8 mouse cellular contexts compared by ENCODE assay signal in the genomic region with DNA sequence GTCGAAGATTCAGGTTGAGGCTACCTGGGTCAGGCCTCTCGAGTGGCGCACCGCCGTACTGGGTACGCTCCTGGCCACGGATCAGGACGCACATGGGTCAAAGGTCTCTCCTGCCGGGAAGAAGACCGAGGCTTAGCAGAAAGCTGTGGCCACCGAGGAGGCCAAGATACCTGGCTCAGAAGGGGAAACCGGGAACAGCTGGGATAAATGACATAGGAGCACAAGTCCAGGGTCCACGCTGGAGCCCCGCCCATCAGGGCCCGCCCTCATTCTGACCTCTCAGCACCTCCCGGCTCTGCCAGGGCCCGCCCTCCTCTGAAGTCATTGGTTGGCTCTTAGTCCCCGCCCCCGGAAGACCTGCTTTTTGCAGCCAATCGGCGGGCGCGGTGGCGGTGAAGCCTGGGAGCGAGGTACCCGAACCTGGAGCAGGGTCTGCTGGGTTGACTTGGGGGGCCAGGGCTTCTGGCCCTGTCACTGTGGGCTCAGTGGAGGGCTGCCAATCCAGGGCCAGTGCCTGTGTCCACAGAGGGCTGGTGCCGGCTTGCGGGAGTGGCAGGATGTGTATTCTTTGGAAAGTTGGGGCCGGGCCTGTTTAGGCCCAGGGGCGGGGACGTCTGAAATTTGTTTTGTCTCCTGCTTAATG. TPM values are rescaled to one million over a fixed set of nuclear protein-coding genes. Genes with fewer than 3 reads are reported as not detected.
DNase-seq lines count a peak whose midpoint lies in the region; ATAC-seq and TF ChIP-seq lines count a peak whose summit lies in the region.

A gene (plus strand): TSS at position 325 of the 643 bp plus-strand sequence.

- H3K36me3 ChIP-seq in forebrain, embryonic 10.5 days (replicated peaks) = peaks cover 16% of the 10 kb centered on the region
- peaks cover 19% of the 10 kb centered on the region; the same call in 1 of the 2 replicates for H3K36me3 ChIP-seq in heart, embryonic 15.5 days
- no peaks in the 10 kb centered on the region for H3K36me3 ChIP-seq in liver, embryonic 14.5 days (replicated peaks; ENCODE audit: control insufficient read depth, insufficient read depth, low read depth)
- peaks cover 2% of the 10 kb centered on the region; the same call in 1 of the 2 replicates for H3K36me3 ChIP-seq in neural tube, embryonic 11.5 days (ENCODE audit: control insufficient read depth, insufficient read depth, low read length)
- H3K36me3 ChIP-seq in stomach, postnatal 0 days (ENCODE audit: control insufficient read depth, insufficient read depth, low read length) = no peaks in the 10 kb centered on the region; the same call in 1 of the 2 replicates

- peak within 1 kb of the TSS; percentile 78 for H3K4me3 ChIP-seq in forebrain, embryonic 10.5 days
- H3K4me3 ChIP-seq in heart, embryonic 15.5 days = peak within 1 kb of the TSS; percentile 76
- peak within 1 kb of the TSS; percentile 82 to 98 for H3K4me3 ChIP-seq in liver, embryonic 14.5 days (ENCODE audit: insufficient read depth in 1 of 2, low read depth in 2 of 2, low read length in 2 of 2)
- H3K4me3 ChIP-seq in neural tube, embryonic 11.5 days (ENCODE audit: low read depth, low read length) = peak within 1 kb of the TSS; percentile 79
- peak within 1 kb of the TSS; percentile 74 for H3K4me3 ChIP-seq in stomach, postnatal 0 days (ENCODE audit: low read depth, low read length)

- peak within 1 kb of the TSS; percentile 85 for H3K27ac ChIP-seq in forebrain, embryonic 10.5 days
- peak within 1 kb of the TSS; percentile 35; the same call in 1 of the 2 replicates for H3K27ac ChIP-seq in heart, embryonic 15.5 days
- no peak within 1 kb of the TSS for H3K27ac ChIP-seq in liver, embryonic 14.5 days
- no peak within 1 kb of the TSS for H3K27ac ChIP-seq in neural tube, embryonic 11.5 days (ENCODE audit: low read depth, low read length)
- H3K27ac ChIP-seq in stomach, postnatal 0 days (replicated peaks) = peak within 1 kb of the TSS; percentile 78

- TF ChIP-seq CTCF in liver, embryonic 14.5 days (IDR thresholded peaks at IDR 0.05; ENCODE audit: low read depth) = no peak
- TF ChIP-seq CTCF in stomach, postnatal 0 days (IDR thresholded peaks at IDR 0.05; ENCODE audit: low read depth) = no peak

- peak within 1 kb of the TSS; percentile 75 for H3K9ac ChIP-seq in heart, embryonic 15.5 days
- peak within 1 kb of the TSS; percentile 76 for H3K9ac ChIP-seq in liver, embryonic 14.5 days (replicated peaks)
- peak within 1 kb of the TSS; percentile 79 for H3K9ac ChIP-seq in neural tube, embryonic 11.5 days (ENCODE audit: low read length)
- peak within 1 kb of the TSS; percentile 85 for H3K9ac ChIP-seq in stomach, postnatal 0 days (ENCODE audit: low read length)

- H3K4me1 ChIP-seq in forebrain, embryonic 10.5 days = peaks cover 18% of the 10 kb centered on the region
- H3K4me1 ChIP-seq in heart, embryonic 15.5 days (replicated peaks) = peaks cover 18% of the 10 kb centered on the region
- H3K4me1 ChIP-seq in liver, embryonic 14.5 days (replicated peaks; ENCODE audit: control insufficient read depth in 2 of 2, insufficient read depth in 2 of 2, low read length in 1 of 2) = peaks cover 5 to 8% of the 10 kb centered on the region in 2 experiments
- 0 out of 2 replicates have a peak, but pooled peaks cover 4% of the 10 kb centered on the region for H3K4me1 ChIP-seq in neural tube, embryonic 11.5 days (ENCODE audit: control insufficient read depth, insufficient read depth, low read length)
- H3K4me1 ChIP-seq in stomach, postnatal 0 days (replicated peaks; ENCODE audit: control insufficient read depth, insufficient read depth) = 0 out of 2 replicates have a peak, but pooled peaks cover 6% of the 10 kb centered on the region

- WGBS in forebrain, embryonic 10.5 days = 5% methylated on average over 31 of the region's 31 CpGs
- 5% methylated on average over 31 of the region's 31 CpGs for WGBS in heart, embryonic 15.5 days
- WGBS in liver, embryonic 14.5 days (ENCODE audit: insufficient replicate concordance) = 4% methylated on average over 31 of the region's 31 CpGs
- 5% methylated on average over 28 of the region's 31 CpGs for WGBS in neural tube, embryonic 11.5 days
- WGBS in stomach, postnatal 0 days = 1% methylated on average over 31 of the region's 31 CpGs

- peak within 1 kb of the TSS; percentile 79 for H3K4me2 ChIP-seq in heart, embryonic 15.5 days
- peak within 1 kb of the TSS; percentile 89 for H3K4me2 ChIP-seq in liver, embryonic 14.5 days (ENCODE audit: low read depth)
- H3K4me2 ChIP-seq in neural tube, embryonic 11.5 days (ENCODE audit: low read depth) = peak within 1 kb of the TSS; percentile 82
- peak within 1 kb of the TSS; percentile 88 for H3K4me2 ChIP-seq in stomach, postnatal 0 days (replicated peaks; ENCODE audit: low read depth)

- peak; percentile 86 to 92 for DNase-seq in CD8-positive naive resting alpha-beta T cell, adult 2 months (ENCODE audit: low read depth in 2 of 2, low spot score in 2 of 2)
- peak; percentile 89 for DNase-seq in c-Kit-positive CD71-negative TER-119-negative erythroid progenitor cells, embryonic 14.5 days (ENCODE audit: low read depth)
- DNase-seq in forebrain, embryonic 10.5 days (ENCODE audit: extremely low spot score, low spot score) = peak; percentile 93
- DNase-seq in kidney, postnatal 25 days = peak; percentile 99 to 100
- DNase-seq in liver, embryonic 14.5 days (ENCODE audit: low read depth in 3 of 3, low spot score in 3 of 3) = peak; percentile 86 to 87 (median 87)
- peak; percentile 95 for DNase-seq in neural tube, embryonic 11.5 days (ENCODE audit: low spot score)
- peak; percentile 98 for DNase-seq in stomach, postnatal 0 days (ENCODE audit: low spot score)

- TF ChIP-seq EP300 in liver, embryonic 14.5 days (IDR thresholded peaks at IDR 0.05; ENCODE audit: low read depth) = no peak
- TF ChIP-seq EP300 in stomach, postnatal 0 days (optimal IDR thresholded peaks at IDR 0.05) = no peak

- no peaks in the 10 kb centered on the region for H3K9me3 ChIP-seq in forebrain, embryonic 10.5 days
- no peaks in the 10 kb centered on the region for H3K9me3 ChIP-seq in heart, embryonic 15.5 days (replicated peaks)
- H3K9me3 ChIP-seq in liver, embryonic 14.5 days (ENCODE audit: control insufficient read depth, low read length) = no peaks in the 10 kb centered on the region
- no peaks in the 10 kb centered on the region for H3K9me3 ChIP-seq in neural tube, embryonic 11.5 days (ENCODE audit: control insufficient read depth, low read length)
- H3K9me3 ChIP-seq in stomach, postnatal 0 days (ENCODE audit: control insufficient read depth, low read length) = no peaks in the 10 kb centered on the region

- peak; percentile 99 for ATAC-seq in heart, embryonic 15.5 days (replicated peaks; ENCODE audit: insufficient number of reproducible peaks, insufficient read depth, low FRiP score, low read depth)
- ATAC-seq in liver, embryonic 14.5 days (ENCODE audit: insufficient read depth) = peak; percentile 99
- peak; percentile 99 for ATAC-seq in neural tube, embryonic 11.5 days (ENCODE audit: insufficient read depth, low FRiP score, low TSS enrichment)
- ATAC-seq in stomach, postnatal 0 days (ENCODE audit: low FRiP score, low TSS enrichment) = peak; percentile 99

- H3K27me3 ChIP-seq in forebrain, embryonic 10.5 days (ENCODE audit: poor library complexity, severe bottlenecking) = no peaks in the 10 kb centered on the region
- H3K27me3 ChIP-seq in heart, embryonic 15.5 days = no peaks in the 10 kb centered on the region
- H3K27me3 ChIP-seq in liver, embryonic 14.5 days (ENCODE audit: control insufficient read depth, insufficient read depth, low read length) = no peaks in the 10 kb centered on the region
- H3K27me3 ChIP-seq in neural tube, embryonic 11.5 days (ENCODE audit: control insufficient read depth, insufficient read depth, low read length) = no peaks in the 10 kb centered on the region
- H3K27me3 ChIP-seq in stomach, postnatal 0 days (ENCODE audit: control insufficient read depth, insufficient read depth, low read length) = no peaks in the 10 kb centered on the region

RNA-seq across cellular contexts. Expression of the gene that starts here (rescaled TPM):
- polyA plus RNA-seq in forebrain, embryonic 10.5 days (2016; fragmentation: Nextera tagmentation; extraction: Ambion mirVana) = 11.2 and 12.6 TPM in 2 replicates
- 14.2 and 16.8 TPM in 2 replicates for polyA plus RNA-seq in heart, embryonic 15.5 days (2015; fragmentation: Nextera tagmentation; extraction: Ambion mirVana)
- 2.0 and 2.4 TPM in 2 replicates for polyA plus RNA-seq in liver, embryonic 14.5 days (2012; rRNA removed)
- 2.5 and 2.6 TPM in 2 replicates for polyA plus RNA-seq in liver, embryonic 14.5 days (2014; fragmentation: Nextera tagmentation; extraction: Ambion mirVana)
- 12.2 and 17.5 TPM in 2 replicates for polyA plus RNA-seq in neural tube, embryonic 11.5 days (2014; fragmentation: Nextera tagmentation; extraction: Ambion mirVana)
- polyA plus RNA-seq in stomach, postnatal 0 days (2015; fragmentation: Nextera tagmentation; extraction: Ambion mirVana) = 8.5 and 9.8 TPM in 2 replicates

Comparison
In these comparisons a context has a peak if more than half of its experiments do, and no peak if none do; other contexts are left out.
1. H3K27ac ChIP-seq: peak in forebrain, embryonic 10.5 days (single experiment), heart, embryonic 15.5 days (single experiment) and stomach, postnatal 0 days (single experiment); none in liver, embryonic 14.5 days (single experiment) and neural tube, embryonic 11.5 days (single experiment).
2. Peak in every context shown above with its lines, with median percentiles within 50 percentile points of each other: DNase-seq, H3K4me3 ChIP-seq, ATAC-seq, H3K4me2 ChIP-seq and H3K9ac ChIP-seq.